Mouse (Mus musculus) CH12.LX (cell line): ENCODE measurements at regions not wholly inside any gene's neighbourhood (a gene's known extent, or its start where the extent isn't known, plus 50 kb on each side); places are given as distances from the start of the nearest gene placed in this dataset.

ENCODE experiments used
- DNase-seq: peaks from one replicate; pipeline ENCODE4 v3.0.0-alpha.2; 2013; ENCODE audit errors: extremely low read depth
- H3K27ac ChIP-seq: 2 replicates; pipeline ENCODE4 v1.5.1; 2012; ENCODE audit warnings: low read depth, mild to moderate bottlenecking, control low read depth, moderate library complexity; ENCODE audit not compliant: insufficient read depth
- H3K27me3 ChIP-seq: replicated peaks from 2 replicates; pipeline ENCODE3; 2012; ENCODE audit warnings: inconsistent platforms
- H3K36me3 ChIP-seq, 2 experiments: replicated peaks in 1 of 2; 2 replicates each; pipeline versions ENCODE3 to v1.6.1; 2012; ENCODE audit warnings: inconsistent platforms in 1 of 2, low read length in 1 of 2, mild to moderate bottlenecking in 1 of 2, mixed read lengths in 1 of 2, moderate library complexity in 1 of 2; ENCODE audit not compliant: control insufficient read depth in 1 of 2, insufficient read depth in 1 of 2
- H3K4me1 ChIP-seq, 2 experiments: 2 replicates each; pipeline ENCODE4 v1.6.1; 2012; ENCODE audit warnings: inconsistent platforms in 1 of 2, moderate library complexity in 1 of 2; ENCODE audit not compliant: insufficient read depth in 2 of 2, control insufficient read depth in 1 of 2
- H3K4me2 ChIP-seq: 2 replicates; pipeline ENCODE4 v1.6.1; 2012; ENCODE audit warnings: low read depth, mild to moderate bottlenecking, control low read depth; ENCODE audit not compliant: poor library complexity, insufficient read depth, severe bottlenecking
- H3K4me3 ChIP-seq, 3 experiments: fragments of 150-350 bp in 1 of 3; sonication (generic) in 1 of 3; replicated peaks in 1 of 3; 2 replicates each; pipeline versions ENCODE3 to v1.5.1; 2011 to 2012; ENCODE audit warnings: low read depth in 2 of 3, low read length in 2 of 3, mild to moderate bottlenecking in 2 of 3, moderate library complexity in 2 of 3, control low read depth in 1 of 3, improper control_type of control experiment in 1 of 3, inconsistent platforms in 1 of 3, mixed read lengths in 1 of 3; ENCODE audit not compliant: poor library complexity in 1 of 3
- H3K79me2 ChIP-seq: replicated peaks from 2 replicates; pipeline ENCODE4 v1.6.1; 2012; ENCODE audit warnings: mild to moderate bottlenecking, moderate library complexity; ENCODE audit not compliant: control insufficient read depth, poor library complexity, insufficient read depth, severe bottlenecking; ENCODE audit errors: extremely low read depth
- H3K9ac ChIP-seq: 2 replicates; pipeline ENCODE4 v1.6.1; 2012; ENCODE audit warnings: low read depth, mild to moderate bottlenecking, control low read depth, moderate library complexity; ENCODE audit not compliant: insufficient read depth
- H3K9me3 ChIP-seq: replicated peaks from 2 replicates; pipeline ENCODE3; 2012; ENCODE audit warnings: low read length, inconsistent platforms, mixed read lengths
- CHD2 ChIP-seq: IDR thresholded peaks from 2 replicates; pipeline ENCODE4 v1.6.1; 2011; ENCODE audit warnings: low read length, improper control_type of control experiment
- CTCF ChIP-seq, 2 experiments: IDR thresholded peaks in 1 of 2; conservative IDR thresholded peaks in 1 of 2; 2 replicates each; pipeline ENCODE4 v1.5.1; 2011 to 2012; ENCODE audit warnings: low read depth in 2 of 2, low read length in 2 of 2, improper control_type of control experiment in 1 of 2, inconsistent platforms in 1 of 2, mild to moderate bottlenecking in 1 of 2, moderate library complexity in 1 of 2
- E2F4 ChIP-seq: IDR thresholded peaks from 2 replicates; pipeline ENCODE4 v1.6.1; 2011; ENCODE audit warnings: low read depth, low read length, improper control_type of control experiment; ENCODE audit not compliant: insufficient replicate concordance
- ELF1 ChIP-seq: IDR thresholded peaks from 2 replicates; pipeline ENCODE4 v1.6.1; 2014; ENCODE audit warnings: low read depth, mild to moderate bottlenecking, inconsistent platforms, low read length, improper control_type of control experiment
- EP300 ChIP-seq: IDR thresholded peaks from 2 replicates; pipeline ENCODE4 v1.6.1; 2011; ENCODE audit warnings: low read length, improper control_type of control experiment
- MAX ChIP-seq: IDR thresholded peaks from 2 replicates; pipeline ENCODE4 v1.6.1; 2011; ENCODE audit warnings: low read length, improper control_type of control experiment
- MYC ChIP-seq: IDR thresholded peaks from 2 replicates; pipeline ENCODE4 v1.6.1; 2011; ENCODE audit warnings: low read depth, mild to moderate bottlenecking, improper control_type of control experiment, low read length
- NRF1 ChIP-seq: IDR thresholded peaks from 2 replicates; pipeline ENCODE4 v1.6.1; 2014; ENCODE audit warnings: low read depth, mild to moderate bottlenecking, inconsistent platforms, low read length, improper control_type of control experiment, moderate library complexity
- PAX5 ChIP-seq: IDR thresholded peaks from 2 replicates; pipeline ENCODE4 v1.6.1; 2012; ENCODE audit warnings: low read length, inconsistent platforms, mixed read lengths
- POLR2A ChIP-seq: IDR thresholded peaks from 2 replicates; pipeline ENCODE4 v1.6.1; 2011; ENCODE audit warnings: low read depth, mild to moderate bottlenecking, improper control_type of control experiment, low read length
- SMC3 ChIP-seq: IDR thresholded peaks from 2 replicates; pipeline ENCODE4 v1.6.1; 2011; ENCODE audit warnings: low read depth, low read length, improper control_type of control experiment
- TBP ChIP-seq: conservative IDR thresholded peaks from 2 replicates; pipeline ENCODE4 v1.6.1; 2011; ENCODE audit warnings: low read depth, low read length, improper control_type of control experiment
- TCF12 ChIP-seq: IDR thresholded peaks from 2 replicates; pipeline ENCODE4 v1.6.1; 2014; ENCODE audit warnings: low read depth, mild to moderate bottlenecking, inconsistent platforms, low read length, improper control_type of control experiment
- USF1 ChIP-seq: IDR thresholded peaks from 2 replicates; pipeline ENCODE4 v1.6.1; 2014; ENCODE audit warnings: low read depth, mild to moderate bottlenecking, inconsistent platforms, low read length, improper control_type of control experiment
- USF2 ChIP-seq: conservative IDR thresholded peaks from 2 replicates; pipeline ENCODE4 v1.6.1; 2011; ENCODE audit warnings: low read depth, low read length, improper control_type of control experiment
- ZMIZ1 ChIP-seq: IDR thresholded peaks from 2 replicates; pipeline ENCODE4 v1.6.1; 2012; ENCODE audit warnings: low read depth, mild to moderate bottlenecking, inconsistent platforms, low read length, improper control_type of control experiment
- ZNF384 ChIP-seq: IDR thresholded peaks from 2 replicates; pipeline ENCODE4 v1.6.1; 2012; ENCODE audit warnings: low read depth, low read length, improper control_type of control experiment, inconsistent platforms
- dilution Hi-C: fragments of 300-500 bp; cut with MboI; formaldehyde crosslinking; loops from 2 replicates; pipeline ENCODE4 v1.14.3; 2020; ENCODE audit warnings: low sequenced_read_pairs; ENCODE audit not compliant: extremely low pct_unique_long_range_greater_than_20kb, extremely low pct_ligation_motif_present
- in situ Hi-C: fragments of 300-500 bp; cut with MboI; formaldehyde crosslinking; loops from 3 replicates; pipeline ENCODE4 v1.14.3; 2019; ENCODE audit warnings: low sequenced_read_pairs, low pct_ligation_motif_present, low pct_unique_long_range_greater_than_20kb, mixed read lengths

GRCm38 (mm10) chr5:99828516-99828915, 77.5 kb upstream of the Vamp9 start (continued):
- no peak for TF ChIP-seq MYC

- H3K9ac ChIP-seq: no peak overlapping the region
- H3K4me1 ChIP-seq: no peaks in the 10 kb centered on the region
- dilution Hi-C loops: no loop called here
- H3K4me3 ChIP-seq: no peak overlapping the region
- H3K27me3 ChIP-seq: no peaks in the 10 kb centered on the region
- no peak overlapping the region for H3K27ac ChIP-seq
- no peaks in the 10 kb centered on the region for H3K9me3 ChIP-seq
- H3K4me2 ChIP-seq: no peak overlapping the region
- in situ Hi-C loops: no loop called here
- H3K79me2 ChIP-seq: no peaks in the 10 kb centered on the region
- no peak for TF ChIP-seq POLR2A
- no peak for TF ChIP-seq EP300
- no peak for TF ChIP-seq TBP
- TF ChIP-seq ZMIZ1: no peak
- no peak for TF ChIP-seq USF2
- no peak for TF ChIP-seq CTCF (conservative IDR thresholded peaks at IDR 0.05 in 1 of 2, IDR thresholded peaks at IDR 0.05 in 1 of 2; ENCODE audit: low read depth in 2 of 2, low read length in 2 of 2)
- no peak for TF ChIP-seq TCF12
- H3K36me3 ChIP-seq: no peaks in the 10 kb centered on the region
- DNase-seq: no peak
Observed at GRCm38 (mm10) chr5:99838236-99838775, 67.7 kb upstream of the Vamp9 start.

GRCm38 (mm10) chr5:99839661-99840060, 66.4 kb upstream of the Vamp9 start:
- Histone ChIP-seq H3K27me3 (no peaks in the 10 kb centered on the region), H3K9me3 (no peaks in the 10 kb centered on the region), H3K4me3 (no peak overlapping the region), H3K79me2 (no peaks in the 10 kb centered on the region), H3K4me1 (no peaks in the 10 kb centered on the region), H3K4me2 (no peak overlapping the region), H3K36me3 (no peaks in the 10 kb centered on the region), H3K9ac (no peak overlapping the region), H3K27ac (no peak overlapping the region)
- dilution Hi-C loops (no loop called here), in situ Hi-C loops (no loop called here)
- TF ChIP-seq MYC (no peak), CHD2 (no peak), SMC3 (no peak), USF1 (no peak), ELF1 (no peak), NRF1 (no peak), MAX (no peak), E2F4 (no peak), PAX5 (no peak), ZNF384 (no peak)
- DNase-seq: no peak
